Mouse (Mus musculus) lung, postnatal 14 days (tissue): ENCODE data around the gene Ugt1a7c.
"Not testable (repeated sequence)": the region's sequence is repeated elsewhere in the genome, so short reads cannot be mapped to it uniquely, and the experiment has no call there.

Experiments used
- DNase-seq: peaks from one replicate; pipeline ENCODE4 v3.0.0; 2021

Gene Ugt1a7c

GRCm38 (mm10) chr1:88225301-88225700, 130.4 kb downstream of the Ugt1a7c start:
- DNase-seq, result not testable (repeated sequence)

- DNase-seq, result no peak
Observed at GRCm38 (mm10) chr1:88225741-88226140, 130.9 kb downstream of the Ugt1a7c start.

GRCm38 (mm10) chr1:88226670-88227379, 132.0 kb downstream of the Ugt1a7c start, which contains the start of gene Mroh2a:
TSS of gene Mroh2a (plus strand) at chr1:88226986.
- no peak for DNase-seq

- no peak for DNase-seq
Observed at GRCm38 (mm10) chr1:88227482-88227881, 132.6 kb downstream of the Ugt1a7c start.

GRCm38 (mm10) chr1:88228121-88228520, 133.3 kb downstream of the Ugt1a7c start:
- DNase-seq, result no peak

GRCm38 (mm10) chr1:88229566-88229965, 134.7 kb downstream of the Ugt1a7c start:
- DNase-seq, result no peak

GRCm38 (mm10) chr1:88229986-88230385, 135.1 kb downstream of the Ugt1a7c start:
- DNase-seq, result no peak

- DNase-seq, result no peak
Observed at GRCm38 (mm10) chr1:88230421-88230820, 135.6 kb downstream of the Ugt1a7c start.

GRCm38 (mm10) chr1:88230981-88231802, 136.3 kb downstream of the Ugt1a7c start:
- no peak for DNase-seq

- no peak for DNase-seq
Observed at GRCm38 (mm10) chr1:88231803-88232499, 137.1 kb downstream of the Ugt1a7c start.

GRCm38 (mm10) chr1:88232664-88233380, 138.0 kb downstream of the Ugt1a7c start:
- no peak for DNase-seq

- DNase-seq, result no peak
Observed at GRCm38 (mm10) chr1:88233421-88234247, 138.8 kb downstream of the Ugt1a7c start.

GRCm38 (mm10) chr1:88234248-88234610, 139.4 kb downstream of the Ugt1a7c start:
- DNase-seq, result no peak

GRCm38 (mm10) chr1:88234646-88235045, 139.8 kb downstream of the Ugt1a7c start:
- no peak for DNase-seq

GRCm38 (mm10) chr1:88235046-88235893, 140.4 kb downstream of the Ugt1a7c start:
- DNase-seq, result no peak

GRCm38 (mm10) chr1:88235894-88236415, 141.1 kb downstream of the Ugt1a7c start:
- DNase-seq, result no peak

GRCm38 (mm10) chr1:88237311-88237710, 142.4 kb downstream of the Ugt1a7c start:
- DNase-seq, result no peak

GRCm38 (mm10) chr1:88238771-88239170, 143.9 kb downstream of the Ugt1a7c start:
- no peak for DNase-seq

GRCm38 (mm10) chr1:88240072-88240471, 145.2 kb downstream of the Ugt1a7c start:
- DNase-seq, result no peak

- DNase-seq, result no peak
Observed at GRCm38 (mm10) chr1:88240579-88240978, 145.7 kb downstream of the Ugt1a7c start.

GRCm38 (mm10) chr1:88243861-88244260, 149.0 kb downstream of the Ugt1a7c start:
- DNase-seq, result no peak
